Mouse (Mus musculus) intestine, embryonic 15.5 days (tissue): Measurements from ENCODE around the gene Sat2. TPM values are rescaled to one million over a fixed set of nuclear protein-coding genes. Genes with fewer than 3 reads are reported as not detected.
"Not testable (repeated sequence)": the region's sequence is repeated elsewhere in the genome, so short reads cannot be mapped to it uniquely, and the experiment has no call there.

ENCODE experiments used
- ATAC-seq: fragments of 200-750 bp; cut with Nextera tagmentation; 2 replicates; pipeline ENCODE4 v1.8.0; 2017; ENCODE audit warnings: moderate TSS enrichment, moderate library complexity
- H3K27ac ChIP-seq: fragments of 300-500 bp; sonication (generic); 2 replicates; pipeline ENCODE4 v1.5.1; 2015; ENCODE audit warnings: mild to moderate bottlenecking, inconsistent platforms
- H3K27me3 ChIP-seq: fragments of 300-500 bp; sonication (generic); replicated peaks from 2 replicates; pipeline ENCODE4 v1.6.1; 2015; ENCODE audit warnings: inconsistent platforms
- H3K36me3 ChIP-seq: fragments of 300-500 bp; sonication (generic); 2 replicates; pipeline ENCODE4 v1.6.1; 2015; ENCODE audit warnings: inconsistent platforms
- H3K4me1 ChIP-seq: fragments of 300-500 bp; sonication (generic); replicated peaks from 2 replicates; pipeline ENCODE4 v1.6.1; 2015; ENCODE audit warnings: inconsistent platforms
- H3K4me2 ChIP-seq: fragments of 300-500 bp; sonication (generic); replicated peaks from 2 replicates; pipeline ENCODE4 v1.6.1; 2015; ENCODE audit warnings: mild to moderate bottlenecking, inconsistent platforms
- H3K4me3 ChIP-seq: fragments of 300-500 bp; sonication (generic); replicated peaks from 2 replicates; pipeline ENCODE4 v1.5.1; 2015; ENCODE audit warnings: inconsistent platforms
- H3K9ac ChIP-seq: fragments of 300-500 bp; sonication (generic); 2 replicates; pipeline ENCODE4 v1.6.1; 2015; ENCODE audit warnings: inconsistent platforms
- H3K9me3 ChIP-seq: fragments of 300-500 bp; sonication (generic); 2 replicates; pipeline ENCODE4 v1.6.1; 2016; ENCODE audit warnings: inconsistent platforms
- WGBS: fragments of 180-500 bp; shearing (Covaris S2); methylation state at CpG from one replicate; pipeline ENCODE4 v1.1.7; 2015; 5-methylcytosine and 5-hydroxymethylcytosine counted together
- polyA plus RNA-seq: library from polyadenylated mRNA; unstranded; fragments of >200 nt; fragmentation: Nextera tagmentation; extraction: Ambion mirVana; gene quantifications from 2 replicates; pipeline ENCODE4 v1.2.1, GENCODE M21; 2015

Gene Sat2
- polyA plus RNA-seq, 1 experiment from 2014 or later: 16.7 TPM

GRCm38 (mm10) chr11:69604347-69604746, 17.5 kb upstream of the Sat2 start:
- Histone ChIP-seq H3K4me2 (peak overlapping the region; percentile 100), H3K36me3 (no peaks in the 10 kb centered on the region), H3K27me3 (peaks cover 15% of the 10 kb centered on the region), H3K4me1 (peaks cover 47% of the 10 kb centered on the region), H3K9ac (no peak overlapping the region; the same call in 1 of the 2 replicates), H3K4me3 (peak overlapping the region; percentile 59; the same call in 1 of the 2 replicates), H3K27ac (no peak overlapping the region), H3K9me3 (no peaks in the 10 kb centered on the region)
- no peak for ATAC-seq
- 53% methylated on average over 3 of the region's 3 CpGs for WGBS

DNA sequence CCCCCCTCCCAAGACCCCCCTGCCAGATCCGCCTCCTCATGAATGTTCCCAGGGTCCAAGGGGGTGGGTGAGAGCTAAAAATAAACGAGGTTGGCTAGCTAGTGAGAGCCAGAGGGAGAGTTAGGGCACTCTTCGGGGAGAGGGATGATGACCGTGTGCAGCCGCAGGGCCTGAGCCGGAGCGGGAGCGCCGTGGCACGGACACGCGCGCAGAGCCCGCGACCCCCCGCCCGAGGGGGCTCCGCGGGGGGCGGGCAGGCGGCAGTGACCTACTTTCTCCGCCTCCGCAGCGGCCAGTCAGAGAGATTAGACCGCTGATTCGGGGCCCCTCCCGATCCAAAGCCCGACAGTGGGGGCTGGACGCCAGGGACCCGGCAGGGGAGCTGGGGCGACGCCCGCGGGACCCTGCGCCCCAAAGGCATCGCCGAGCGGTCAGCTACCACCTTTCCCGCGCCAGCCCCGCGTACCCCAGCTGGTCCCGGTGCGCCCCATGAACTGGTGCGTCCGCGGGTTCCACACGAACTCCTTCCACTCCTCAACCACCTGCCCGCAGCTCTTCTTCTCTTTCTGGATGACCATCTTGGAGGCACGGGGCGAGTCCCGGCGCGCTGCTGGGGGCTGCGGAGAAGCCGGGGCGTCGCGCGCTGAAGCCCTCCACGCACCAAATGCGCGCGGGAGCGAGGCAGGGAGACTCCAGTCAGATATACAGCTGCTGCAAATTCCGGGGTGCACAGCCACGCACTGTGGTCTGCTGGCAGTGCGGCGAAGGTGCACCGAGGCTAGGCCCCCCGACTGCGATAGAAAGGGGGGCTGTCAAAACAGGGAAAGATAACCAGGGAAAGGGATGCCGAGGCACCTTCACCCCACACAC, 16.8 kb upstream of the Sat2 start:
- H3K27ac ChIP-seq: no peak overlapping the region
- 1% methylated on average over 70 of the region's 73 CpGs for WGBS
- peak overlapping the region; percentile 59 for H3K4me3 ChIP-seq
- no peaks in the 10 kb centered on the region for H3K9me3 ChIP-seq
- H3K4me2 ChIP-seq: peak overlapping the region; percentile 100
- peak; percentile 45 for ATAC-seq
- peaks cover 41% of the 10 kb centered on the region for H3K4me1 ChIP-seq
- no peaks in the 10 kb centered on the region for H3K36me3 ChIP-seq
- H3K9ac ChIP-seq: peak overlapping the region; percentile 39
- peaks cover 15% of the 10 kb centered on the region for H3K27me3 ChIP-seq

DNA sequence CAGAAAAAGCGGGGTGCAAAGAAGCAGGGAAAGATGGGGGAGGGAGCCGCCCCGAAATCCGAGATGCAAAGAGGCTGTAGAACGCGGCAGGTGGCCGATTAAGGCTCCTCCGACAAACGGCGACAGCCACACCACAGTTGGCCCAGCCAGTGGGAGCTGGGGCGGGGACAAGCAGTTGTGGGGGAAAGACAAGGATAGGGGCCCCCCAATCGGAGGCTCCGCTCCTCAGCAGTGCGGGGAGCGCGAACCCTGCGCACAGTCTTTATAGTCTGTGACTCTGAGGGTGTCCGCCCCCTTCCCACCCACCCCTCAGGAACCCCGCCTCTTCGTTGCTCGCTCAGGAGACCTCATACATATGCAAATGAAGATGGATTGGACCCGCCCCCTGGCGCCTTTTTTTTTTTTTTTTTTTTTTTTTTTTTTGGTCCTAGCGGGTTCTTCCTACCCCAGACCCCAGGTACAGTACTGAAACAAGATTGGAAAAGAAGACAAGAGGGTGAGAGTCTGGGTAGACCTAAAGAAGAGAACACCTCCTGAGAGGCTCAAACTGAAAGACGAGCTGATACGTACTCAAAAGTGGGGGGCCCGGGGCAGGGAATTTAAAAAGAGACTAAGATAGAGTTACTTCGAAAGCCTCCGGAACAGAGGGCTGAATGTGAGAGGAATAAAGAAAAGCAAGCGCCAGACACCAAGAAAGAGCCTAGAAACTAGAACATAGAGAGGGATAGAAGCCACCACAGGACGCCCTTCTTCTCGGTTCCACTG, 15.9 kb upstream of the Sat2 start, which contains the start of gene Atp1b2:
TSS of gene Atp1b2 (minus strand) at position 217 of the 765 bp plus-strand sequence.
- WGBS: 2% methylated on average over 32 of the region's 32 CpGs
- Histone ChIP-seq H3K9ac (peak within 1 kb of the TSS; percentile 39), H3K36me3 (no peaks in the 10 kb centered on the region), H3K4me1 (peaks cover 32% of the 10 kb centered on the region; the same call in 1 of the 2 replicates), H3K9me3 (no peaks in the 10 kb centered on the region), H3K4me3 (peak within 1 kb of the TSS; percentile 59), H3K27me3 (peaks cover 15% of the 10 kb centered on the region), H3K4me2 (peak within 1 kb of the TSS; percentile 100), H3K27ac (no peak within 1 kb of the TSS)
- ATAC-seq: peak; percentile 95

DNA sequence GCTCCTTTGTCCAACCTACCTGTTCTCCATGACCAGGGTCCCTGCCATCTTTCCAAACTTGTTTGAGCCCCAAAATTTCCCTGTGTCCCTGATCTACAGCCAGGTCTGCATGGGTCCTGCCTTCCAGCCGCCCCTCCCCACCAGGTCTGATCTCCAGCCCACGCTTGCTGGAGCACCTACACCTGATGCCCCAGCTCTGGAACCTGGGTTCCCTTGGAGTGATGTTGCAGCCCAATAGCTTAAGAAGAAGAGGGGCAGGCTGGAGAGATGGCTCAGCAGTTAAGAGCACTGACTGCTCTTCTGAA, 15.4 kb upstream of the Sat2 start:
- peak overlapping the region; percentile 59 for H3K4me3 ChIP-seq
- H3K36me3 ChIP-seq: no peaks in the 10 kb centered on the region
- 58% methylated on average over 2 of the region's 2 CpGs for WGBS
- no peaks in the 10 kb centered on the region for H3K9me3 ChIP-seq
- 0 out of 2 replicates have a peak overlapping the region, but pooled peaks have one; percentile 3 for H3K9ac ChIP-seq
- no peak overlapping the region for H3K27ac ChIP-seq
- peak overlapping the region; percentile 100 for H3K4me2 ChIP-seq
- H3K4me1 ChIP-seq: peaks cover 28% of the 10 kb centered on the region; the same call in 1 of the 2 replicates
- ATAC-seq: no peak
- peaks cover 15% of the 10 kb centered on the region for H3K27me3 ChIP-seq

- Histone ChIP-seq H3K9me3 (no peaks in the 10 kb centered on the region), H3K36me3 (no peaks in the 10 kb centered on the region), H3K9ac (no peak overlapping the region), H3K27ac (no peak overlapping the region), H3K4me3 (no peak overlapping the region), H3K27me3 (peaks cover 15% of the 10 kb centered on the region), H3K4me1 (peaks cover 25% of the 10 kb centered on the region; the same call in 1 of the 2 replicates), H3K4me2 (no peak overlapping the region)
- 85% methylated on average over 2 of the region's 2 CpGs for WGBS
- ATAC-seq: no peak
Measured at GRCm38 (mm10) chr11:69606832-69607231, 15.0 kb upstream of the Sat2 start.

DNA sequence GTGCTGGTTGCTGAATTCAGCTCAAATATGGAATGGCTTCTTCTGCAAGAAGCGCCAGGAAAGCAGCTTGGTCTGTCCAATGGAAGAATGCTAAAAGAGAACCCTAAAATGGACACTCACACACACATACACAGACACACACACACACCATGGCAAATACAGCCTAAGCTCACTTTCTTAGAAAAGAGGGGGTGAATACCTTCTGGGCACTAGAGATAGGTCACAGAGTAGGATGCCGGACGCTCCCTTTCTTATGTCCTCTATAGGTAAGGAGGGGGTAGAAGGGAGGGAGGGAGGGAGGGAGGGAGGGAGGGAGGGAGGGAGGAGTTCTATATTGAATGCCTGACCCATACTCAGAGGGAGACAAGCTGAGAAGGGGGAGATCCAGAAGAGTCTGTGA, 13.3 kb upstream of the Sat2 start:
- no peak overlapping the region for H3K9ac ChIP-seq
- peaks cover 18% of the 10 kb centered on the region; the same call in 1 of the 2 replicates for H3K4me1 ChIP-seq
- 82% methylated on average over 3 of the region's 3 CpGs for WGBS
- no peaks in the 10 kb centered on the region for H3K9me3 ChIP-seq
- H3K27me3 ChIP-seq: peaks cover 15% of the 10 kb centered on the region; the same call in 1 of the 2 replicates
- no peak overlapping the region for H3K4me2 ChIP-seq
- no peak overlapping the region for H3K27ac ChIP-seq
- no peak overlapping the region for H3K4me3 ChIP-seq
- no peaks in the 10 kb centered on the region for H3K36me3 ChIP-seq
- ATAC-seq: no peak

- Histone ChIP-seq H3K27ac (no peak overlapping the region), H3K27me3 (peaks cover 7% of the 10 kb centered on the region; the same call in 1 of the 2 replicates), H3K9ac (no peak overlapping the region), H3K36me3 (no peaks in the 10 kb centered on the region), H3K4me1 (peaks cover 18% of the 10 kb centered on the region), H3K4me3 (no peak overlapping the region), H3K9me3 (no peaks in the 10 kb centered on the region), H3K4me2 (no peak overlapping the region)
- ATAC-seq: no peak
- 60% methylated on average over 7 of the region's 7 CpGs for WGBS
Measured at GRCm38 (mm10) chr11:69609416-69609815, 12.4 kb upstream of the Sat2 start.

DNA sequence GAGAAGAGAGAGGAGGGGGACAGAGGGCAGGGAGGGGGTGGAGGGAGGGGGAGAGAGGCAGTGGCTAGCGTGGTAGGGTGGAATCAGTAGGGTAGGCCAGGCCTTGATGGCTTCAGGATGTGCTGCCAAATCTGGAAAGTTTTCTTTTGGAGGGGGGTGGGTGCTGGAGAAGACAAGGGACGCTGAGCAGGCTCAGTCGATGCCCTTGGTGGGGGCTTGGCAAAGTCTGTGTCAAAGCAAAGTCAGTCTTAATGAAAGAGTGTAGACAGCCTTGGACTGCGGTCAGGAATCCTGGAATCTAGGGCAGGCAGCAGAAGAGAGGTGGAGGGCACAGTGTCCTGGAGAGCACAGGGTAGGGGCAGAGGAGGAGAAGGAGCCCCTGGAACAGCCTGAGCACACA, 10.9 kb upstream of the Sat2 start:
- no peak overlapping the region for H3K27ac ChIP-seq
- ATAC-seq: no peak
- H3K27me3 ChIP-seq: no peaks in the 10 kb centered on the region
- H3K9ac ChIP-seq: no peak overlapping the region
- peaks cover 8% of the 10 kb centered on the region; the same call in 1 of the 2 replicates for H3K4me1 ChIP-seq
- H3K4me3 ChIP-seq: no peak overlapping the region
- WGBS: 58% methylated on average over 4 of the region's 4 CpGs
- no peaks in the 10 kb centered on the region for H3K36me3 ChIP-seq
- H3K9me3 ChIP-seq: no peaks in the 10 kb centered on the region
- no peak overlapping the region for H3K4me2 ChIP-seq

GRCm38 (mm10) chr11:69613553-69614256, 8.1 kb upstream of the Sat2 start:
- Histone ChIP-seq H3K4me2 (peak overlapping the region; percentile 44), H3K27ac (no peak overlapping the region), H3K27me3 (no peaks in the 10 kb centered on the region; the same call in 1 of the 2 replicates), H3K36me3 (no peaks in the 10 kb centered on the region), H3K4me3 (no peak overlapping the region), H3K4me1 (peaks cover 4% of the 10 kb centered on the region; the same call in 1 of the 2 replicates), H3K9ac (0 out of 2 replicates have a peak overlapping the region, but pooled peaks have one; percentile 17), H3K9me3 (no peaks in the 10 kb centered on the region)
- WGBS: 12% methylated on average over 19 of the region's 19 CpGs
- peak; percentile 80 for ATAC-seq

DNA sequence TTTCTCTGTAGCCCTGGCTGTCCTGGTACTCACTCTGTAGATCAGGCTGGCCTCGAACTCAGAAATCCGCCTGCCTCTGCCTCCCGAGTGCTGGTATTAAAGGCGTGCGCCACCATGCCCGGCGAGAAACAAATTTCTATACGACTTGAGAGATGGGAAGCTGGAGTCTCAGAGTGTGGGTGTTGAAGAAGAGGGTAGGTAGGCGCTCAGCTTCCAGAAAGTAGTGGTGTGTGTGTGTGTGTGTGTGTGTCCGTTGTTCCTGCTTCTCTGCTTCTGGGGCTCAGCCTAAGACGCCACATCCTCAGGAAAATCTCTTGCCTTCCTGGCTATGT, 7.6 kb upstream of the Sat2 start:
- ATAC-seq: peak; percentile 22; the same call in 1 of the 2 replicates
- not testable (repeated sequence) for H3K9ac ChIP-seq, H3K27me3 ChIP-seq, H3K4me1 ChIP-seq, H3K4me3 ChIP-seq, H3K36me3 ChIP-seq, H3K27ac ChIP-seq, H3K9me3 ChIP-seq
- 56% methylated on average over 11 of the region's 11 CpGs for WGBS
- H3K4me2 ChIP-seq: peak overlapping the region; percentile 44

DNA sequence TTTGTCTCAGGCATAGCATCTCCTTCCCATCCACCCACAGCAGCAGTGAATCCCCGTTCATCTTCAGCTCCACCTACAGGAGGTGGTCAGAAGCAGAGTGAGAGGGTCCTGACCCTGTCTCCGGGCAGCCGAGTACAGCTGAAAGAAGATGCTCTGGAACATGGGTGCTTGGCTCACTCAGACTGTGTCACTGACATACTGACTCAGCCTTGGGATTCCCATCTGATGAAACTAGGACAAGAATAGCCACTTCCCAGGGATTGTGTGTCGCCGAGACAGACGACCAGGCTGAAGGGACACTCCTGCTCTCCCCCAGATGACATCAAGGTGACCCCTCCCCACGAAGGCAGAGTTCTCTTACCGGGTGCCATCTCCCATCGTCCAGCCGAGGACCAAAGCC, 5.0 kb upstream of the Sat2 start:
- Histone ChIP-seq H3K4me1 (peaks cover 7% of the 10 kb centered on the region), H3K9ac (no peak overlapping the region), H3K9me3 (no peaks in the 10 kb centered on the region), H3K36me3 (no peaks in the 10 kb centered on the region), H3K4me3 (no peak overlapping the region), H3K27me3 (no peaks in the 10 kb centered on the region; the same call in 1 of the 2 replicates), H3K27ac (no peak overlapping the region), H3K4me2 (no peak overlapping the region)
- no peak for ATAC-seq
- 52% methylated on average over 10 of the region's 10 CpGs for WGBS

DNA sequence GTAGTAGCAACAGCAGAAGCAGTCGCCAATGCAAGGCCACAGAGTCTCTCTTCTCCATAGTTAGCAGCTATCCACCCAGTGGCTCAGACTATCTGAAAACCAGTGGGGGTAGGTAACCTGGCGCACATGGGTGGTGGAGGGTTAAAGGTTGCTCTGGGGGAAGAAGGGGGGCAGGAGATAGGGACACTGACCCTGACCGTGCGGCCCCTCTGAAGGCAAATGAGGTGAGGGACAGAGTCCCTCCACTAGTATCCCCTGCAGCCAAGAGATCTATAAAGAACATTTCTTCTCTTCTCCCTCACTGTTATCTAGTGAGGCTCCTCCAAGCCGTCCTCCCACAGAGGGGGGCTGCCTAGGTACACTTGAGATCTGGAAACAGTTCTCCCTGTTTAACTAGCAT, 4.0 kb upstream of the Sat2 start, which contains the start of gene Shbg:
TSS of gene Shbg (minus strand) at position 101 of the 400 bp plus-strand sequence.
- WGBS: 58% methylated on average over 5 of the region's 5 CpGs
- no peak for ATAC-seq
- H3K9ac ChIP-seq: no peak within 1 kb of the TSS

More for the DNA sequence above, 4.0 kb upstream of the Sat2 start, which contains the start of gene Shbg:
- Histone ChIP-seq H3K4me3 (no peak within 1 kb of the TSS), H3K27me3 (no peaks in the 10 kb centered on the region; the same call in 1 of the 2 replicates), H3K4me1 (peaks cover 12% of the 10 kb centered on the region), H3K27ac (no peak within 1 kb of the TSS), H3K9me3 (no peaks in the 10 kb centered on the region), H3K4me2 (no peak within 1 kb of the TSS), H3K36me3 (no peaks in the 10 kb centered on the region)
